Mouse (Mus musculus) thymus, adult 2 months (tissue): ENCODE data around the gene Chil1. TPM values are rescaled to one million over a fixed set of nuclear protein-coding genes. Genes with fewer than 3 reads are reported as not detected.

Experiments
- DNase-seq: peaks from one replicate; pipeline ENCODE4 v3.0.0; 2021
- H3K27ac ChIP-seq: fragments of 200-500 bp; 2 replicates; pipeline ENCODE4 v1.5.1; 2012; ENCODE audit warnings: low read length, control low read depth; ENCODE audit not compliant: control insufficient read depth, insufficient read depth
- H3K27me3 ChIP-seq: fragments of 200-500 bp; 2 replicates; pipeline ENCODE4 v1.6.1; 2012; ENCODE audit warnings: mild to moderate bottlenecking, low read length, moderate library complexity, mixed read lengths; ENCODE audit not compliant: control insufficient read depth, insufficient read depth
- H3K36me3 ChIP-seq: fragments of 200-500 bp; 2 replicates; pipeline ENCODE4 v1.6.1; 2012; ENCODE audit warnings: mild to moderate bottlenecking, low read length, moderate library complexity; ENCODE audit not compliant: control insufficient read depth, insufficient read depth
- H3K4me1 ChIP-seq: fragments of 200-500 bp; replicated peaks from 2 replicates; pipeline ENCODE4 v1.6.1; 2012; ENCODE audit warnings: low read length; ENCODE audit not compliant: control insufficient read depth, insufficient read depth
- H3K4me3 ChIP-seq: fragments of 200-500 bp; 2 replicates; pipeline ENCODE4 v1.5.1; 2012; ENCODE audit warnings: mild to moderate bottlenecking, low read length, control low read depth, moderate library complexity; ENCODE audit not compliant: control insufficient read depth, insufficient read depth
- CTCF ChIP-seq: fragments of 200-500 bp; IDR thresholded peaks from 2 replicates; pipeline ENCODE4 v1.5.1; 2012; ENCODE audit warnings: mild to moderate bottlenecking, control low read depth, low read length, moderate library complexity, borderline replicate concordance; ENCODE audit not compliant: control insufficient read depth, poor library complexity, insufficient read depth; ENCODE audit errors: extremely low read depth
- POLR2A ChIP-seq: fragments of 200-500 bp; IDR thresholded peaks from 2 replicates; pipeline ENCODE4 v1.6.1; 2012; ENCODE audit warnings: mild to moderate bottlenecking, low read length, control low read depth, moderate library complexity; ENCODE audit not compliant: control insufficient read depth, poor library complexity, insufficient read depth; ENCODE audit errors: extremely low read depth
- WGBS: fragments of 180-500 bp; shearing (Covaris S2); methylation state at CpG from one replicate; pipeline ENCODE4 v1.1.7; 2018; 5-methylcytosine and 5-hydroxymethylcytosine counted together
- polyA plus RNA-seq: library from polyadenylated mRNA; depleted of rRNA; stranded (reverse); fragments of >200 nt; gene quantifications from 2 replicates; pipeline ENCODE4 v1.2.3, GENCODE M21; 2012

Gene Chil1
- polyA plus RNA-seq, 1 experiment, result 9.5 TPM

- 91% methylated on average over 6 of the region's 6 CpGs for WGBS
- H3K27me3 ChIP-seq, result no peaks in the 10 kb centered on the region
Measured at GRCm38 (mm10) chr1:134200998-134201686, 19.2 kb downstream of the Chil1 start.

GRCm38 (mm10) chr1:134201751-134202420 is 19.9 kb downstream of the Chil1 start:
- Histone ChIP-seq H3K27ac (no peak overlapping the region), H3K4me1 (no peaks in the 10 kb centered on the region), H3K4me3 (no peak overlapping the region), H3K36me3 (no peaks in the 10 kb centered on the region), H3K27me3 (no peaks in the 10 kb centered on the region)
- WGBS, result 78% methylated on average over 3 of the region's 3 CpGs
- peak; percentile 68; the same call in 1 of the 2 replicates for TF ChIP-seq CTCF
- TF ChIP-seq POLR2A, result no peak
- peak; percentile 18 for DNase-seq

More at GRCm38 (mm10) chr1:134200998-134201686, 19.2 kb downstream of the Chil1 start:
- no peak overlapping the region for H3K4me3 ChIP-seq
- DNase-seq, result no peak
- TF ChIP-seq CTCF (no peak), POLR2A (no peak)
- no peak overlapping the region for H3K27ac ChIP-seq
- H3K36me3 ChIP-seq, result no peaks in the 10 kb centered on the region
- H3K4me1 ChIP-seq, result peaks cover 2% of the 10 kb centered on the region

- Histone ChIP-seq H3K36me3 (no peaks in the 10 kb centered on the region), H3K4me3 (no peak overlapping the region), H3K27ac (no peak overlapping the region), H3K27me3 (no peaks in the 10 kb centered on the region), H3K4me1 (no peaks in the 10 kb centered on the region)
- DNase-seq, result no peak
- TF ChIP-seq CTCF (no peak), POLR2A (no peak)
- WGBS, result 97% methylated on average over 13 of the region's 13 CpGs
Measured at GRCm38 (mm10) chr1:134204230-134204629, 22.3 kb downstream of the Chil1 start.

- TF ChIP-seq CTCF, result no peak
- TF ChIP-seq POLR2A, result no peak
- no peak overlapping the region for H3K4me3 ChIP-seq
- H3K36me3 ChIP-seq, result no peaks in the 10 kb centered on the region
- H3K4me1 ChIP-seq, result no peaks in the 10 kb centered on the region
- DNase-seq, result no peak
- 62% methylated on average over 9 of the region's 9 CpGs for WGBS
- no peaks in the 10 kb centered on the region for H3K27me3 ChIP-seq
- H3K27ac ChIP-seq, result no peak overlapping the region
Measured at GRCm38 (mm10) chr1:134205296-134206018, 23.5 kb downstream of the Chil1 start.

GRCm38 (mm10) chr1:134206085-134206484 is 24.1 kb downstream of the Chil1 start:
- H3K27me3 ChIP-seq, result no peaks in the 10 kb centered on the region
- H3K27ac ChIP-seq, result no peak overlapping the region
- no peaks in the 10 kb centered on the region for H3K4me1 ChIP-seq
- DNase-seq, result no peak
- no peak for TF ChIP-seq CTCF
- no peak for TF ChIP-seq POLR2A
- H3K4me3 ChIP-seq, result no peak overlapping the region
- 73% methylated on average over 5 of the region's 5 CpGs for WGBS
- H3K36me3 ChIP-seq, result no peaks in the 10 kb centered on the region

GRCm38 (mm10) chr1:134210179-134210755 is 28.3 kb downstream of the Chil1 start:
- Histone ChIP-seq H3K36me3 (no peaks in the 10 kb centered on the region), H3K4me3 (no peak overlapping the region), H3K27ac (no peak overlapping the region), H3K4me1 (no peaks in the 10 kb centered on the region), H3K27me3 (no peaks in the 10 kb centered on the region)
- DNase-seq, result no peak
- 89% methylated on average over 6 of the region's 6 CpGs for WGBS
- TF ChIP-seq CTCF (no peak), POLR2A (no peak)
